ENCODE assay signal across 23 mouse cellular contexts in genomic region chr10:76699816-76700215, GRCm38 (mm10). TPM values are rescaled to one million over a fixed set of nuclear protein-coding genes. Genes with fewer than 3 reads are reported as not detected.
DNase-seq lines count a peak whose midpoint lies in the region; ATAC-seq lines count a peak whose summit lies in the region.
"Had no signal": no experiment of that assay in that cellular context is flagged by ENCODE, and none has a peak within 500 bp of the region (broad histone marks: within the 10 kb centered on the region; RNA-seq: fewer than 3 reads in every experiment).

No protein-coding gene starts in this region.

- H3K9me3 ChIP-seq in heart, embryonic 12.5 days (replicated peaks), result 0 out of 2 replicates have a peak, but pooled peaks cover 4% of the 10 kb centered on the region
- H3K9me3 ChIP-seq: forebrain, embryonic 12.5 days; limb, embryonic 12.5 days; liver, embryonic 13.5 days; midbrain, embryonic 13.5 days had no signal

- no peaks in the 10 kb centered on the region for H3K36me3 ChIP-seq in heart, embryonic 12.5 days
- H3K36me3 ChIP-seq: forebrain, embryonic 12.5 days; limb, embryonic 12.5 days; liver, embryonic 13.5 days; midbrain, embryonic 13.5 days had no signal

- DNase-seq in frontal cortex, postnatal 14 days (ENCODE audit: low spot score in 2 of 2), result no peak
- DNase-seq in heart, adult 8-10 months (ENCODE audit: low spot score), result peak; percentile 40
- peak; percentile 45 for DNase-seq in lung, postnatal 10 days
- DNase-seq in layer of hippocampus, postnatal 10 days (ENCODE audit: low spot score in 2 of 2), result no peak
- no peak for DNase-seq in cerebellum, postnatal 14 days
- DNase-seq: adrenal gland, postnatal 10 days; cerebellum, adult 18-20 months; heart, postnatal 10 days; kidney, adult 8-10 months; layer of hippocampus, adult 9-11 months; liver, embryonic 13.5 days; right cerebral cortex, postnatal 4 days; thymus, adult 2 months had no signal

- H3K4me1 ChIP-seq in heart, embryonic 12.5 days (replicated peaks), result peaks cover 7% of the 10 kb centered on the region
- no peaks in the 10 kb centered on the region for H3K4me1 ChIP-seq in brown adipose tissue, adult 24 weeks (ENCODE audit: control insufficient read depth, insufficient read depth, insufficient read length, low read length)
- H3K4me1 ChIP-seq: forebrain, embryonic 12.5 days; limb, embryonic 12.5 days; liver, embryonic 13.5 days; midbrain, embryonic 13.5 days had no signal

- ATAC-seq in frontal cortex, adult (ENCODE audit: low TSS enrichment), result peak; percentile 69; the same call in 1 of the 2 replicates
- ATAC-seq in heart, embryonic 12.5 days (ENCODE audit: insufficient number of reproducible peaks, low FRiP score), result no peak
- ATAC-seq: hindbrain, embryonic 16.5 days; midbrain, embryonic 13.5 days had no signal

- no peaks in the 10 kb centered on the region for H3K27me3 ChIP-seq in heart, embryonic 12.5 days (replicated peaks)
- H3K27me3 ChIP-seq: forebrain, embryonic 12.5 days; limb, embryonic 12.5 days; liver, embryonic 13.5 days; midbrain, embryonic 13.5 days had no signal

- H3K4me3 ChIP-seq in heart, embryonic 12.5 days, result no peak overlapping the region
- no peak overlapping the region for H3K4me3 ChIP-seq in brown adipose tissue, adult 24 weeks (ENCODE audit: insufficient read depth, low read depth, low read length)
- H3K4me3 ChIP-seq: forebrain, embryonic 12.5 days; limb, embryonic 12.5 days; liver, embryonic 13.5 days; midbrain, embryonic 13.5 days; myocyte had no signal

- H3K27ac ChIP-seq in heart, embryonic 12.5 days (ENCODE audit: poor library complexity, severe bottlenecking), result no peak overlapping the region
- H3K27ac ChIP-seq in brown adipose tissue, adult 24 weeks (replicated peaks; ENCODE audit: low read depth, low read length), result 0 out of 2 replicates have a peak overlapping the region, but pooled peaks have one; percentile 15
- H3K27ac ChIP-seq: forebrain, embryonic 12.5 days; limb, embryonic 12.5 days; liver, embryonic 13.5 days; midbrain, embryonic 13.5 days had no signal

- H3K9ac ChIP-seq in heart, embryonic 12.5 days, result no peak overlapping the region
- H3K9ac ChIP-seq: forebrain, embryonic 12.5 days; limb, embryonic 12.5 days; liver, embryonic 13.5 days; midbrain, embryonic 13.5 days had no signal

- no peak overlapping the region for H3K4me2 ChIP-seq in heart, embryonic 12.5 days
- H3K4me2 ChIP-seq: forebrain, embryonic 12.5 days; limb, embryonic 12.5 days; liver, embryonic 13.5 days; midbrain, embryonic 13.5 days had no signal

- WGBS in heart, embryonic 12.5 days, result 76% methylated on average over 7 of the region's 7 CpGs

RNA-seq across cellular contexts. Expression of gene Col6a1, which starts 26.2 kb away (rescaled TPM):
- 10 to 100 TPM; 23.3 to 31.8 (median 29.8) TPM for total RNA-seq in heart, adult 8-10 months (2022)
- 35.9 and 37.1 TPM in 2 replicates for polyA plus RNA-seq in heart, embryonic 12.5 days (2016; fragmentation: Nextera tagmentation; extraction: Ambion mirVana)
- 37.8 and 44.7 TPM in 2 replicates for polyA plus RNA-seq in brown adipose tissue, adult 24 weeks (2012; ENCODE audit: insufficient read depth, insufficient read length, missing spikeins)
- total RNA-seq in layer of hippocampus, postnatal 10 days (2021), result 10 to 100 TPM; 38.0 to 38.9 TPM
- total RNA-seq: MEL; neutrophil, adult 5-6 weeks had no signal

Comparison
In these comparisons a context has a peak if more than half of its experiments do, and no peak if none do; other contexts are left out.
1. DNase-seq: peak in heart, adult 8-10 months (single experiment) and lung, postnatal 10 days (single experiment); none in frontal cortex, postnatal 14 days (0 of 2), layer of hippocampus, postnatal 10 days (0 of 2) and cerebellum, postnatal 14 days (0 of 2).